Mouse (Mus musculus) liver, adult 2 months (tissue): ENCODE measurements at regions not wholly inside any gene's neighbourhood (a gene's known extent, or its start where the extent isn't known, plus 50 kb on each side); places are given as distances from the start of the nearest gene placed in this dataset.

ENCODE experiments used
- CTCF ChIP-seq: fragments of 200-500 bp; IDR thresholded peaks from 2 replicates; pipeline ENCODE4 v1.5.1; 2011; ENCODE audit warnings: low read depth, low read length, control low read depth
- POLR2A ChIP-seq: fragments of 200-500 bp; IDR thresholded peaks from 2 replicates; pipeline ENCODE4 v1.6.1; 2011; ENCODE audit warnings: low read length, control low read depth; ENCODE audit not compliant: insufficient read depth; ENCODE audit errors: extremely low read depth

DNA sequence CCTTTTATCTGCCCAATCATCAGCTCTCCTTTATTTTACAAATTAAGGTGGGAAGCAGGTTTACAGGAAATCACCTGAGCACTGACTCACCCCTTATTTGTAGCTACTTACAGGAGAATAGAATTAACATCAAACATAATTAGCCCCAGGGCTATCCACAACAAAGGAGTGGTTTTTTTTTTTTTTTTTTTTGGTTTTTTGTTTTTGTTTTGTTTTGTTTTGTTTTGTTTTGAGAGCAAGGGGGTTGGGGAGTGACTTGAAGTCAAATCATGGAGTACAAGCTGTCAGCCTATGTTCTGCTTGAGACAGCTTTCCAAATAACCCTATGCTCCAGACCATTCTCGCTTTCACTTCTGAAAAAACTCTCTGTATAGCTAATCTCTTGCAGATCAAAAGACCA is 132.9 kb upstream of the Synpr start:
- TF ChIP-seq POLR2A: no peak
- no peak for TF ChIP-seq CTCF
